Mouse (Mus musculus) mesoderm, embryonic 11.5 days (tissue): ENCODE data around the gene Clec14a.
A peak's percentile ranks its signal among the peaks of the same experiment; 100 is the strongest.
"Not testable (repeated sequence)": the region's sequence is repeated elsewhere in the genome, so short reads cannot be mapped to it uniquely, and the experiment has no call there.

Experiments
- DNase-seq: peaks from one replicate; pipeline ENCODE4 v3.0.0-alpha.2; 2012; ENCODE audit warnings: low read depth, low spot score

The Clec14a gene

GRCm38 (mm10) chr12:58268563-58269501 lies at the start of gene Clec14a:
Gene Clec14a (minus strand): TSS chr12:58269290.
- DNase-seq: peak; percentile 60

- no peak for DNase-seq
These were observed 38.7 kb upstream of the Clec14a start for GRCm38 (mm10) chr12:58307835-58308234.

GRCm38 (mm10) chr12:58306402-58306801 lies 37.3 kb upstream of the Clec14a start:
- not testable (repeated sequence) for DNase-seq

- no peak for DNase-seq
These were observed 36.5 kb upstream of the Clec14a start for GRCm38 (mm10) chr12:58305567-58305966.

- no peak for DNase-seq
These were observed 27.9 kb upstream of the Clec14a start for GRCm38 (mm10) chr12:58296980-58297379.

GRCm38 (mm10) chr12:58285912-58286311 lies 16.8 kb upstream of the Clec14a start:
- no peak for DNase-seq

- DNase-seq: no peak
These were observed 1.4 kb upstream of the Clec14a start for GRCm38 (mm10) chr12:58270520-58270919.

GRCm38 (mm10) chr12:58269505-58269904 lies 415 bp upstream of the Clec14a start:
- DNase-seq: no peak

GRCm38 (mm10) chr12:58268186-58268562 lies 916 bp downstream of the Clec14a start:
- peak; percentile 44 for DNase-seq

- DNase-seq: no peak
These were observed 1.3 kb downstream of the Clec14a start for GRCm38 (mm10) chr12:58267779-58268178.

GRCm38 (mm10) chr12:58251901-58252300 lies 17.2 kb downstream of the Clec14a start:
- DNase-seq: no peak

GRCm38 (mm10) chr12:58232489-58232888 lies 36.6 kb downstream of the Clec14a start:
- DNase-seq: no peak

GRCm38 (mm10) chr12:58225644-58226043 lies 43.4 kb downstream of the Clec14a start:
- no peak for DNase-seq

- DNase-seq: no peak
These were observed 50.0 kb downstream of the Clec14a start for GRCm38 (mm10) chr12:58219078-58219477.

GRCm38 (mm10) chr12:58216218-58216617 lies 52.9 kb downstream of the Clec14a start:
- DNase-seq: no peak
